Mouse (Mus musculus) megakaryocyte, adult 5-6 weeks (primary cell): ENCODE measurements around the gene Mpst. TPM values are rescaled to one million over a fixed set of nuclear protein-coding genes. Genes with fewer than 3 reads are reported as not detected.

Experiments used
- total RNA-seq, 2 experiments: library from RNA; stranded (forward) in 1 of 2; stranded (reverse) in 1 of 2; fragments of 153-499, 151-499 nt in 1 of 2; fragments of 221-1000, 200-1000 nt in 1 of 2; gene quantifications; 2 replicates each; pipeline versions ENCODE4 v1.2.3 to v1.2.4; 2015 to 2017

The Mpst gene
- total RNA-seq, 2 experiments from 2014 or later, result 5.9 to 12.9 TPM

Other genes with a start within 250 kb of the Mpst start
- 24.1 and 24.9 TPM in 2 replicates for gene Ift27, start 232.3 kb upstream of the Mpst start, total RNA-seq (2015)
- gene Ift27, start 232.3 kb upstream of the Mpst start, total RNA-seq (2017), result 6.5 and 10.8 TPM in 2 replicates
- not detected in 2 replicates for gene Pvalb, start 200.0 kb upstream of the Mpst start, total RNA-seq (2015)
- gene Pvalb, start 200.0 kb upstream of the Mpst start, total RNA-seq (2017), result not detected in 2 replicates
- gene Ncf4, start 161.6 kb upstream of the Mpst start, total RNA-seq (2015), result 367 and 392 TPM in 2 replicates
- 250 and 266 TPM in 2 replicates for gene Ncf4, start 161.6 kb upstream of the Mpst start, total RNA-seq (2017)
- gene Csf2rb2, start 100.7 kb upstream of the Mpst start, total RNA-seq (2015), result 34.0 and 38.5 TPM in 2 replicates
- 8.2 and 12.2 TPM in 2 replicates for gene Csf2rb2, start 100.7 kb upstream of the Mpst start, total RNA-seq (2017)
- 149 and 170 TPM in 2 replicates for gene Csf2rb, start 80.7 kb upstream of the Mpst start, total RNA-seq (2015)
- gene Csf2rb, start 80.7 kb upstream of the Mpst start, total RNA-seq (2017), result 140 and 184 TPM in 2 replicates
- not detected in 2 replicates for gene Tex33, start 10.5 kb upstream of the Mpst start, total RNA-seq (2015)
- gene Tex33, start 10.5 kb upstream of the Mpst start, total RNA-seq (2017), result not detected in 2 replicates
- 9.8 and 10.4 TPM in 2 replicates for gene Tst, start 509 bp upstream of the Mpst start, total RNA-seq (2015)
- 3.3 and 8.8 TPM in 2 replicates for gene Tst, start 509 bp upstream of the Mpst start, total RNA-seq (2017)
- 8.7 and 9.5 TPM in 2 replicates for gene Kctd17, start 22.1 kb downstream of the Mpst start, total RNA-seq (2015)
- 5.2 and 9.6 TPM in 2 replicates for gene Kctd17, start 22.1 kb downstream of the Mpst start, total RNA-seq (2017)
- gene Tmprss6, start 62.2 kb downstream of the Mpst start, total RNA-seq (2015), result not detected in 2 replicates
- gene Tmprss6, start 62.2 kb downstream of the Mpst start, total RNA-seq (2017), result not detected in 2 replicates
- 7.0 and 10.5 TPM in 2 replicates for gene Il2rb, start 88.9 kb downstream of the Mpst start, total RNA-seq (2015)
- gene Il2rb, start 88.9 kb downstream of the Mpst start, total RNA-seq (2017), result 5.4 and 9.4 TPM in 2 replicates
- gene C1qtnf6, start 125.0 kb downstream of the Mpst start, total RNA-seq (2015), result 2.4 and 2.7 TPM in 2 replicates
- gene C1qtnf6, start 125.0 kb downstream of the Mpst start, total RNA-seq (2017), result 0.89 TPM in 1 of 2 replicates, not detected in the other
- 0.02 TPM in 1 of 2 replicates, not detected in the other for gene Sstr3, start 138.3 kb downstream of the Mpst start, total RNA-seq (2015)
- not detected in 2 replicates for gene Sstr3, start 138.3 kb downstream of the Mpst start, total RNA-seq (2017)
- gene Rac2, start 166.4 kb downstream of the Mpst start, total RNA-seq (2015), result 581 and 637 TPM in 2 replicates
- 416 and 453 TPM in 2 replicates for gene Rac2, start 166.4 kb downstream of the Mpst start, total RNA-seq (2017)
- gene Cyth4, start 190.6 kb downstream of the Mpst start, total RNA-seq (2015), result 137 and 141 TPM in 2 replicates
- 263 and 285 TPM in 2 replicates for gene Cyth4, start 190.6 kb downstream of the Mpst start, total RNA-seq (2017)